Mouse (Mus musculus) forebrain, embryonic 16.5 days (tissue): ENCODE measurements at regions not wholly inside any gene's neighbourhood (a gene's known extent, or its start where the extent isn't known, plus 50 kb on each side); places are given as distances from the start of the nearest gene placed in this dataset.

Experiments
- ATAC-seq: fragments of 200-750 bp; cut with Nextera tagmentation; 2 replicates; pipeline ENCODE4 v1.8.0; 2017; ENCODE audit warnings: mild to moderate bottlenecking, moderate library complexity
- H3K27ac ChIP-seq: fragments of 300-500 bp; sonication (generic); 2 replicates; pipeline ENCODE4 v1.5.1; 2014; ENCODE audit warnings: low read length, control low read depth
- H3K27me3 ChIP-seq: fragments of 300-500 bp; sonication (generic); replicated peaks from 2 replicates; pipeline ENCODE4 v1.6.1; 2014; ENCODE audit warnings: low read length; ENCODE audit not compliant: control insufficient read depth, insufficient read depth
- H3K36me3 ChIP-seq: fragments of 300-500 bp; sonication (generic); 2 replicates; pipeline ENCODE4 v1.6.1; 2014; ENCODE audit not compliant: control insufficient read depth, insufficient read depth
- H3K4me1 ChIP-seq: fragments of 300-500 bp; sonication (generic); replicated peaks from 2 replicates; pipeline ENCODE4 v1.6.1; 2014; ENCODE audit warnings: low read length; ENCODE audit not compliant: control insufficient read depth, insufficient read depth
- H3K4me2 ChIP-seq: fragments of 300-500 bp; sonication (generic); 2 replicates; pipeline ENCODE4 v1.6.1; 2014; ENCODE audit warnings: mild to moderate bottlenecking, low read length, control low read depth
- H3K4me3 ChIP-seq: fragments of 300-500 bp; sonication (generic); replicated peaks from 2 replicates; pipeline ENCODE4 v1.5.1; 2014; ENCODE audit warnings: mild to moderate bottlenecking, low read length, control low read depth
- H3K9ac ChIP-seq: fragments of 300-500 bp; sonication (generic); replicated peaks from 2 replicates; pipeline ENCODE4 v1.6.1; 2014; ENCODE audit warnings: low read depth, low read length, control low read depth
- H3K9me3 ChIP-seq: fragments of 300-500 bp; sonication (generic); 2 replicates; pipeline ENCODE4 v1.6.1; 2016; ENCODE audit warnings: low read length; ENCODE audit not compliant: control insufficient read depth
- WGBS: fragments of 180-500 bp; shearing (Covaris S2); extraction: QIAGEN DNeasy Blood & Tissue Kit; methylation state at CpG from one replicate; pipeline ENCODE4 v1.1.7; 2014; 5-methylcytosine and 5-hydroxymethylcytosine counted together

DNA sequence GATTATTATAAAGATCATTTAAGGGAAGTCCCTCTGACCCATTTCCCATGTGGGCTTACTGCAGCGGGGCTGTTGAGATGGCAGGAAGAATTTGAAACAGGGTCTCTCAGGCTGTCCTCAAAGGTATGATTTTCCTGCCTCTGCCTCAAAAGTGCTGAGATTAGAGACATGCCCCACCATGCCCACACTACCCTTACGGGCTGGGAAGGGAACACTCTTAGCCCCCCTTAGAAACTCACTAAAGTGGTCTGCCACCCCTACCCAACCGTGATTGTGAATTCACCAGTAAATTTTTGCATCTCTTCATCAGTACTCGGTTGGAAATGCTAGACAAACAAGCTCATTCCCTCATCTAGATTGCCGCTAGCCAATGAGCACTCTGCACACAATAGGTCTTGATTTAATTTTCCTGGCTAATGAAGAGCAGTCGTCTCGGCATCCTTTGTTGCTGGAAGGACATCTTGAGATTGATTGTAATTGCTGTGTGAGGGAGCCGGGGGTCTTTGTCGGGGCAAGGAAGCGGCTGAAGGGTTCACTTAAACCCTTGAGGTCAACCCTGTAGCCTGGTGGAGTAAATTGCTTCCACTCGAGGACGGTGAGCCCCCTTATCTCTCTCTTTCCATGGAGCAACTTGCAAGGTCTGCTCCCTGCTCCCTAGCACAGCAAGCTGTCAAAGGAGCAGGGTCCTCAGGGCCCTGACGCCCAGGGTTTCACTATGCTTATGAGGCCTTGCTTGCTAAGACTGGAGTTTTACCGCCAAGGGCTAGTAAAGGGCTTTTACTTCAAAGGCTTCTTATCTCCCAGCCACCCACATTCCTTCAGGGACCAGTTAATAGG is 51.7 kb upstream of the Tiam2 start:
- Histone ChIP-seq H3K4me1 (peaks cover 16% of the 10 kb centered on the region), H3K9ac (no peak overlapping the region), H3K36me3 (no peaks in the 10 kb centered on the region), H3K4me2 (no peak overlapping the region), H3K27ac (no peak overlapping the region), H3K4me3 (no peak overlapping the region), H3K27me3 (no peaks in the 10 kb centered on the region), H3K9me3 (no peaks in the 10 kb centered on the region)
- 12% methylated on average over 14 of the region's 14 CpGs for WGBS
- ATAC-seq: peak; percentile 43
